Comparison of ENCODE assay signal across 23 mouse cellular contexts in genomic region chr11:74105066-74105465, GRCm38 (mm10). TPM values are rescaled to one million over a fixed set of nuclear protein-coding genes. Genes with fewer than 3 reads are reported as not detected.
"Had no signal": no experiment of that assay in that cellular context is flagged by ENCODE, and none has a peak within 500 bp of the region (broad histone marks: within the 10 kb centered on the region; RNA-seq: fewer than 3 reads in every experiment).

No protein-coding gene starts in this region.

- H3K9ac ChIP-seq: liver, embryonic 15.5 days; midbrain, embryonic 13.5 days; stomach, embryonic 15.5 days had no signal

- H3K36me3 ChIP-seq: limb, embryonic 10.5 days; liver, embryonic 15.5 days; midbrain, embryonic 13.5 days; stomach, embryonic 15.5 days had no signal

- H3K9me3 ChIP-seq: limb, embryonic 10.5 days; liver, embryonic 15.5 days; stomach, embryonic 15.5 days had no signal

- H3K27me3 ChIP-seq: liver, embryonic 15.5 days; midbrain, embryonic 13.5 days; stomach, embryonic 15.5 days had no signal

- H3K4me1 ChIP-seq: limb, embryonic 10.5 days; liver, embryonic 15.5 days; midbrain, embryonic 13.5 days; stomach, embryonic 15.5 days had no signal

- H3K4me2 ChIP-seq: liver, embryonic 11.5 days; liver, embryonic 15.5 days; midbrain, embryonic 13.5 days; stomach, embryonic 15.5 days had no signal

- DNase-seq: kidney, adult 8-10 months; kidney, postnatal 25 days; layer of hippocampus, postnatal 36 days; lung, adult 2 months; lung, postnatal 36 days; right cerebral cortex, postnatal 14 days; thymus, adult 2 months; thymus, postnatal 25 days had no signal

- H3K27ac ChIP-seq: limb, embryonic 10.5 days; liver, embryonic 15.5 days; midbrain, embryonic 13.5 days; stomach, embryonic 15.5 days had no signal

- H3K4me3 ChIP-seq: limb, embryonic 10.5 days; liver, embryonic 15.5 days; midbrain, embryonic 13.5 days; stomach, embryonic 15.5 days had no signal

- ATAC-seq: intestine, postnatal 0 days; lung, postnatal 0 days; midbrain, embryonic 13.5 days had no signal

RNA-seq across cellular contexts. Expression of gene Olfr401, which starts 8.4 kb away (rescaled TPM):
- total RNA-seq: layer of hippocampus, postnatal 36 days; left cerebral cortex, postnatal 10 days; megakaryocyte progenitor cell, adult 5-6 weeks had no signal
- polyA plus RNA-seq: intestine, postnatal 0 days; kidney, embryonic 16.5 days; limb, embryonic 10.5 days; limb, embryonic 14.5 days; liver, embryonic 11.5 days; liver, embryonic 15.5 days; lung, adult 2 months; lung, postnatal 0 days; midbrain, embryonic 13.5 days; neural tube, embryonic 14.5 days; spleen, adult 2 months; stomach, embryonic 15.5 days; testis, adult 2 months; thymus, adult 2 months; urinary bladder, adult 2 months had no signal

RNA-seq across cellular contexts. Expression of gene Zfp616, which starts 35.3 kb away (rescaled TPM):
- total RNA-seq: layer of hippocampus, postnatal 36 days; left cerebral cortex, postnatal 10 days; megakaryocyte progenitor cell, adult 5-6 weeks had no signal
- polyA plus RNA-seq: intestine, postnatal 0 days; limb, embryonic 10.5 days; limb, embryonic 14.5 days; liver, embryonic 11.5 days; liver, embryonic 15.5 days; lung, adult 2 months; lung, postnatal 0 days; midbrain, embryonic 13.5 days; neural tube, embryonic 14.5 days; spleen, adult 2 months; stomach, embryonic 15.5 days; testis, adult 2 months; thymus, adult 2 months; urinary bladder, adult 2 months had no signal

RNA-seq across cellular contexts. Expression of gene Olfr402, which starts 48.3 kb away (rescaled TPM):
- total RNA-seq: layer of hippocampus, postnatal 36 days; left cerebral cortex, postnatal 10 days; megakaryocyte progenitor cell, adult 5-6 weeks had no signal
- polyA plus RNA-seq: intestine, postnatal 0 days; kidney, embryonic 16.5 days; limb, embryonic 10.5 days; limb, embryonic 14.5 days; liver, embryonic 11.5 days; liver, embryonic 15.5 days; lung, adult 2 months; lung, postnatal 0 days; midbrain, embryonic 13.5 days; neural tube, embryonic 14.5 days; spleen, adult 2 months; stomach, embryonic 15.5 days; thymus, adult 2 months; urinary bladder, adult 2 months had no signal

RNA-seq across cellular contexts. Expression of gene Olfr399, which starts 48.7 kb away (rescaled TPM):
- total RNA-seq: layer of hippocampus, postnatal 36 days; left cerebral cortex, postnatal 10 days; megakaryocyte progenitor cell, adult 5-6 weeks had no signal
- polyA plus RNA-seq: intestine, postnatal 0 days; kidney, embryonic 16.5 days; limb, embryonic 10.5 days; limb, embryonic 14.5 days; liver, embryonic 11.5 days; liver, embryonic 15.5 days; lung, adult 2 months; lung, postnatal 0 days; midbrain, embryonic 13.5 days; neural tube, embryonic 14.5 days; spleen, adult 2 months; stomach, embryonic 15.5 days; testis, adult 2 months; thymus, adult 2 months; urinary bladder, adult 2 months had no signal

RNA-seq across cellular contexts. Expression of gene Olfr139, which starts 48.7 kb away (rescaled TPM):
- total RNA-seq: layer of hippocampus, postnatal 36 days; left cerebral cortex, postnatal 10 days; megakaryocyte progenitor cell, adult 5-6 weeks had no signal
- polyA plus RNA-seq: intestine, postnatal 0 days; kidney, embryonic 16.5 days; limb, embryonic 10.5 days; limb, embryonic 14.5 days; liver, embryonic 11.5 days; liver, embryonic 15.5 days; lung, adult 2 months; lung, postnatal 0 days; midbrain, embryonic 13.5 days; neural tube, embryonic 14.5 days; spleen, adult 2 months; stomach, embryonic 15.5 days; testis, adult 2 months; thymus, adult 2 months; urinary bladder, adult 2 months had no signal
